Comparison of ENCODE assay signal across 9 mouse cellular contexts in the genomic region with DNA sequence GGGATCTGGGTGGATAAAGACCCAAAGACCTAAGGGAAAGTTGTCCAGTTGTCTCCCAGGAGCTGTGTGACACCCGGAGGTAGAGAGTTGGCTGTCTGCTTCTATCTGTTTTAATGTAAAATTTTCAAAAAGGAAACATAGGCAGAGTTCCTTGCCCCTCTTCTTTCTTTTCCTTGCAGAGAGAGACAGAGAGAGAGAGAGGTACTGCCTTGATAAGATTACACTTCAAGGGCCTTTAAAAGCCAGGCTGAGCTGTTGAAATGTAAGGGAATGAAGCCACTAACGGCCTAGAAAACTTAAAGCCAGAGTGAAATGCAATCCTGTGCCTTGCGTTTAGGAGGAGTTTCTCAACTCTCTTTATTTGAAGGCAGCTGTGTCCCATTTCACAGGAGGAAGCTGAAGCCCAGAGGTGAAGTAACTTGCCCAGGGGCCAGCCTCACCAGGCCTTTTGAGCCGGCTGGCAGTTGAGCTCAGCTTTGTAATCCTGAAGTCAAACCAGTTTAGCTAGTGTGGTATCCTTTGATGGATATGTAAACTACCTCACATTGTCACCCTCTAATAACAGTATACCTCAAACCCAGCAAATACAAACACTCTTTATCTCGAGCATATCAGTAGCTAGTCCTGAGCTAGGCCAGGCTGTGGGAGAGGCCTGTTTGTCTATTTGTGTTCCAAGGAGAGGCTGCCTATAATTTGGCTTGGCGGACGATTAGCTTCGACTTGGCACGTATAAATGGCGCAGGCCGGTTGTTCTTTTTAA. TPM values are rescaled to one million over a fixed set of nuclear protein-coding genes. Genes with fewer than 3 reads are reported as not detected.
A peak's percentile ranks its signal among the peaks of the same experiment; 100 is the strongest.
DNase-seq lines count a peak whose midpoint lies in the region; ATAC-seq and TF ChIP-seq lines count a peak whose summit lies in the region.
"Had no signal": no experiment of that assay in that cellular context is flagged by ENCODE, and none has a peak within 500 bp of the region (broad histone marks: within the 10 kb centered on the region; RNA-seq: fewer than 3 reads in every experiment).

No protein-coding gene starts in this region.

- no peaks in the 10 kb centered on the region for H3K9me3 ChIP-seq in kidney, postnatal 0 days (replicated peaks; ENCODE audit: low read length)
- H3K9me3 ChIP-seq in embryonic facial prominence, embryonic 10.5 days, result no peaks in the 10 kb centered on the region
- H3K9me3 ChIP-seq in hindbrain, embryonic 16.5 days (ENCODE audit: control insufficient read depth, low read length), result no peaks in the 10 kb centered on the region
- H3K9me3 ChIP-seq in midbrain, embryonic 14.5 days (ENCODE audit: control insufficient read depth, low read length), result no peaks in the 10 kb centered on the region

- H3K4me3 ChIP-seq in kidney, postnatal 0 days (replicated peaks; ENCODE audit: low read depth, low read length), result no peak overlapping the region
- H3K4me3 ChIP-seq in embryonic facial prominence, embryonic 10.5 days, result peak overlapping the region; percentile 95
- H3K4me3 ChIP-seq in hindbrain, embryonic 16.5 days (ENCODE audit: low read length), result peak overlapping the region; percentile 21
- peak overlapping the region; percentile 98 for H3K4me3 ChIP-seq in midbrain, embryonic 14.5 days (replicated peaks; ENCODE audit: low read depth, low read length)

- no peak for ATAC-seq in kidney, postnatal 0 days (replicated peaks; ENCODE audit: low FRiP score, low read depth)
- ATAC-seq in hindbrain, embryonic 16.5 days, result no peak
- no peak for ATAC-seq in midbrain, embryonic 14.5 days (ENCODE audit: low FRiP score, low TSS enrichment)
- no peak for ATAC-seq in inflammation-experienced regulatory T-cells, adult 6 months
- ATAC-seq: Patski had no signal

- no peak overlapping the region for H3K9ac ChIP-seq in kidney, postnatal 0 days (ENCODE audit: low read depth, low read length)
- H3K9ac ChIP-seq in hindbrain, embryonic 16.5 days (ENCODE audit: low read depth, low read length), result peak overlapping the region; percentile 19
- peak overlapping the region; percentile 41 for H3K9ac ChIP-seq in midbrain, embryonic 14.5 days (replicated peaks; ENCODE audit: low read length)

- H3K36me3 ChIP-seq in kidney, postnatal 0 days (ENCODE audit: insufficient read depth, low read length), result peaks cover 17% of the 10 kb centered on the region
- peaks cover 64% of the 10 kb centered on the region for H3K36me3 ChIP-seq in embryonic facial prominence, embryonic 10.5 days (replicated peaks)
- H3K36me3 ChIP-seq in hindbrain, embryonic 16.5 days (ENCODE audit: control insufficient read depth, insufficient read depth, low read length), result peaks cover 3% of the 10 kb centered on the region; the same call in 1 of the 2 replicates
- H3K36me3 ChIP-seq in midbrain, embryonic 14.5 days (ENCODE audit: control insufficient read depth, insufficient read depth, low read length), result peaks cover 24% of the 10 kb centered on the region

- no peak for TF ChIP-seq CTCF in kidney, postnatal 0 days (IDR thresholded peaks at IDR 0.05; ENCODE audit: low read depth)

- H3K4me1 ChIP-seq in kidney, postnatal 0 days (replicated peaks; ENCODE audit: insufficient read depth, low read length), result peaks cover 46% of the 10 kb centered on the region
- peaks cover 79% of the 10 kb centered on the region for H3K4me1 ChIP-seq in embryonic facial prominence, embryonic 10.5 days
- peaks cover 75% of the 10 kb centered on the region for H3K4me1 ChIP-seq in hindbrain, embryonic 16.5 days (ENCODE audit: control insufficient read depth, insufficient read depth, low read depth, low read length)
- peaks cover 71% of the 10 kb centered on the region for H3K4me1 ChIP-seq in midbrain, embryonic 14.5 days (ENCODE audit: control insufficient read depth, insufficient read depth, low read length)

- peak overlapping the region; percentile 25 for H3K4me2 ChIP-seq in kidney, postnatal 0 days (ENCODE audit: low read length)
- peak overlapping the region; percentile 91 for H3K4me2 ChIP-seq in hindbrain, embryonic 16.5 days (ENCODE audit: low read length)
- H3K4me2 ChIP-seq in midbrain, embryonic 14.5 days (ENCODE audit: low read length), result peak overlapping the region; percentile 97

- DNase-seq in kidney, postnatal 0 days (ENCODE audit: low spot score), result no peak
- DNase-seq in kidney, adult 8-10 months, result no peak
- DNase-seq in embryonic facial prominence, embryonic 10.5 days (ENCODE audit: low spot score), result peak; percentile 27
- no peak for DNase-seq in midbrain, embryonic 14.5 days
- no peak for DNase-seq in cerebellum, adult 11-12 months
- no peak for DNase-seq in adrenal gland, postnatal 4 days (ENCODE audit: low spot score in 2 of 2)

- H3K27ac ChIP-seq in kidney, postnatal 0 days, result no peak overlapping the region
- H3K27ac ChIP-seq in embryonic facial prominence, embryonic 10.5 days (replicated peaks), result no peak overlapping the region
- H3K27ac ChIP-seq in hindbrain, embryonic 16.5 days (ENCODE audit: low read depth, low read length), result no peak overlapping the region
- 0 out of 2 replicates have a peak overlapping the region, but pooled peaks have one; percentile 26 for H3K27ac ChIP-seq in midbrain, embryonic 14.5 days (replicated peaks; ENCODE audit: low read depth, low read length)

- 52% methylated on average over 11 of the region's 11 CpGs for WGBS in kidney, postnatal 0 days
- WGBS in embryonic facial prominence, embryonic 10.5 days, result 43% methylated on average over 11 of the region's 11 CpGs
- WGBS in hindbrain, embryonic 16.5 days, result 33% methylated on average over 11 of the region's 11 CpGs
- 26% methylated on average over 11 of the region's 11 CpGs for WGBS in midbrain, embryonic 14.5 days

- H3K27me3 ChIP-seq in kidney, postnatal 0 days (ENCODE audit: insufficient read depth, low read length), result no peaks in the 10 kb centered on the region
- no peaks in the 10 kb centered on the region for H3K27me3 ChIP-seq in embryonic facial prominence, embryonic 10.5 days (replicated peaks; ENCODE audit: low read depth, poor library complexity, severe bottlenecking)
- no peaks in the 10 kb centered on the region for H3K27me3 ChIP-seq in hindbrain, embryonic 16.5 days (replicated peaks; ENCODE audit: control insufficient read depth, insufficient read depth, low read length)
- no peaks in the 10 kb centered on the region for H3K27me3 ChIP-seq in midbrain, embryonic 14.5 days (ENCODE audit: control insufficient read depth, insufficient read depth, low read length)
- H3K27me3 ChIP-seq: Patski had no signal

RNA-seq across cellular contexts. Expression of gene Tle3, which starts 3.8 kb away (rescaled TPM):
- 22.0 and 22.9 TPM in 2 replicates for polyA plus RNA-seq in kidney, postnatal 0 days (2015; fragmentation: Nextera tagmentation; extraction: Ambion mirVana)
- 50.3 and 51.9 TPM in 2 replicates for polyA plus RNA-seq in embryonic facial prominence, embryonic 10.5 days (2016; fragmentation: Nextera tagmentation; extraction: Ambion mirVana)
- polyA plus RNA-seq in hindbrain, embryonic 16.5 days (2015; fragmentation: Nextera tagmentation; extraction: Ambion mirVana), result 19.5 and 23.0 TPM in 2 replicates
- 36.4 and 43.8 TPM in 2 replicates for polyA plus RNA-seq in midbrain, embryonic 14.5 days (2014; fragmentation: Nextera tagmentation; extraction: Ambion mirVana)
- 10 to 100 TPM; 24.8 to 36.7 (median 29.8) TPM for polyA plus RNA-seq in inflammation-experienced regulatory T-cells, adult 6 months (2017; shearing (Covaris generic))
- 100 to 1,000 TPM; 105 to 116 TPM for total RNA-seq in adrenal gland, postnatal 4 days (2021)

Comparison
In these comparisons a context has a peak if more than half of its experiments do, and no peak if none do; other contexts are left out.
1. H3K4me2 ChIP-seq: peak in every context shown above with its lines; median percentile 97 in midbrain, embryonic 14.5 days; 91 in hindbrain, embryonic 16.5 days; 25 in kidney, postnatal 0 days.